Mouse (Mus musculus) lung, adult 18-20 months (tissue): ENCODE measurements around the gene Col24a1.
A peak's percentile ranks its signal among the peaks of the same experiment; 100 is the strongest.

Source experiments
- DNase-seq, 2 experiments: peaks; one replicate each; pipeline ENCODE4 v3.0.0; 2022; ENCODE audit warnings: mixed read lengths in 2 of 2

Gene Col24a1

DNA sequence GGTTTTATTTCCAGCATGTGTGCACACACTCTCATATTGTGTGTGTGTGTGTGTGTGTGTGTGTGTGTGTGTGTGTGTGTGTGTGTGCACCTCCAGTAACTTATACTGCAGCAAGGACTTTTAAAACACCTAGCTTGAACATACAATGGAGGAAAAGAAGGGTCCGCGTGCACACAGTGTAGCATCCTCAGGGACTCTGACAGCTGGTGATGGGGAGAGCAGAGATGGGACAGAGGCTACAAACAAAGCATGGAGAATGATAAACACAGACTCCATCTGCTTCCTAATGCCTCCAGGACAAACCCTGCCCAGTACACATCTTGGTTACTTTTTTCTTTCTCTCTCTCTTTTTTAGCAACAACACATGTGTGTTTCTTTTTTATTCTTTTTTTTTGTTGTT, 171.5 kb downstream of the Col24a1 start:
- no peak for DNase-seq

DNA sequence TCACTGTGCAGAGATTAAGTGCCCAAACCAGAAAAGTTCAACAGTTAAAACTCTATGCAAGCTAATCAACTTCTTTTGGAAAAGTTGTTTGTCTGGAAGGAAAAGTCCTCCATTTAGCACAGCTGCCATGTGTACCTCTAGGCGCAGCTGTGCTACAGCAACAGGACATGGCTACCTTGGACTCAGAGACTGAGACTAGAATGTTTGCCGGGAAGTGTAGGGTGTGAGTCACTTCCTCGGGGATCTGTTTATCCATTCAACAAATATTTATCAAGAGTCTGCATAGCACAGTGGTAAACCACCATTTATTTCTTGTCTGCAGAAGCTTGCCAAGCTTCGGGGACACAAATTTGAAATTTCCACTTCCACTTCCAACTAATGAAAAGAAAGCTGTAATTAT, 178.8 kb downstream of the Col24a1 start:
- DNase-seq = peak in 1 of 2 experiments; percentile 19

- DNase-seq = no peak
Observed at GRCm38 (mm10) chr3:145474163-145474562, 181.9 kb downstream of the Col24a1 start.

DNA sequence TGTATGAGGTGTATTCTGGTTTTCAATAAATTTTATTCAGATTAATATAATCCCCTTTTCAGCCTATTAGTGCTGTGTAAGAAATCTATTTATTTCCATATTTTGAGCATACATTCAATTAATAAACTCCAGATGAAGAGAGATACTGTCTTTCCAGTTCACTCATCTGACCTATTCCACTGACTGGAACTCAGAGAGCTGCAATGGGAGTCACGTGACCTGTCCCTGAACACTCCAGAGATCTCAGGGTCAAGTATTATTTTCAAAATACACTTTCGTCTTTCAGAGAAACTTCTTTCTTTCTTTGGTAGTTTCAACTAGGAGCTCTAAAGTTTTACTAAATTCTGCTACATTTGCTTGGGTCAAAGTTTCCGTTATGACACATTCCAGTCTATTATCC, 184.4 kb downstream of the Col24a1 start:
- no peak for DNase-seq

DNA sequence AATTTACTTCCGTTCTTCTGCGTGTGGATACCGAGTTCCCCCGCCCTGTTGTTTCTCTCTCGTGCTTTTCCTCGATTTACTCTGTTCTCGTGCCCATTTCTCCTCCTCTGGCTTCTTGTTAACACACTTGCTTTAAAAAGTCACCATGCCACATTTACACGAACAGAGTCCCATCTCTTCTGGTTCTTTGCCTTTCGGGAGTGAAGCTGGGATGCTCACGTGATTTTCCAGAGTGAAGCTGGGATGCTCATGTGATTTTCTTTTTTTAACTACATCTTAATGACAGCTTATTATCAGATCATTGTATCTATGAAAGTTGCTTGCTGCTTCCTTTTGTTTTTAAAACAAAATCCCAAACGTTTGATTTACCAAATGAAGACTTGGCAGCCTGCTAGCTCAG, 184.8 kb downstream of the Col24a1 start:
- no peak for DNase-seq

GRCm38 (mm10) chr3:145478446-145478845, 186.2 kb downstream of the Col24a1 start:
- DNase-seq = peak in 1 of 2 experiments; percentile 10

- no peak for DNase-seq
Observed at GRCm38 (mm10) chr3:145490279-145490678, 198.0 kb downstream of the Col24a1 start.

DNA sequence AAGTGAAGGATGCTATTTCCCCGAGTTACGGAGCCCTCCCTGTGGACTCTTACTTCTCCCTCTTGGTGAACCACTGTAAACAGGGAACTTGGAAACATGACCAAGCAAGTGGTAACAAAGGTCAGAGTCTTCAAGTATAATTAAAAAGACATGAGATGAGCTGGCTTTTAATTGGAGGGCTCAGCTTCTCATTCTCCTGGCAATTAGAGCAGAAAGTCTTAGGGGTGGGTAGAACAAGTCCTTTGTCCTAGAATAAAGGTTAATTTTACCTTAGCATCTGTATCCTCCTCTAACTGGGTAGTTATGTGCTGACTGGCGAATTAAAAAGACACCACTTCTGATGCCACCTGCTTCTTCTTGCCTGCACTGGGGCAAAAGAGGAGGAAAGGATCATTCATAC, 199.1 kb downstream of the Col24a1 start:
- DNase-seq = no peak

- DNase-seq = no peak
Observed at GRCm38 (mm10) chr3:145498127-145498526, 205.9 kb downstream of the Col24a1 start.

- no peak for DNase-seq
Observed at GRCm38 (mm10) chr3:145498893-145499292, 206.6 kb downstream of the Col24a1 start.

GRCm38 (mm10) chr3:145504830-145505229, 212.6 kb downstream of the Col24a1 start:
- no peak for DNase-seq

DNA sequence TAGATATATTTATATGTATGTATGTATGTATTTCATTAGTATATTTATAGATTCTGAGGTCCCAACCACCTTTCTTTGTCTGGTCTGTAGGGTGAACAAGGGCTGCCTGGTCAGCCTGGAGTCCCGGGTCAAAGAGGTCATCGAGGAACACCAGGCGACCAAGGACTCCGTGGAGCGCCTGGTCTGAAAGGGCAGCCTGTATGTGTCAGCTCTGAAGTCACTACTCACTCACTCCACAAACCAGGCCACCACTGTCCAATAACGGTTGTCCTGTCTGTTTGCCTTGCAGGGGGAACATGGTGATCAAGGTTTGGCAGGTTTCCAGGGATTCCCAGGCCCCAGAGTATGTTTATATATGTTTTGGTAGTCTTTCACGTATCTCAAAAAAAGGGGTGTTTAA, 216.3 kb downstream of the Col24a1 start:
- DNase-seq = no peak

DNA sequence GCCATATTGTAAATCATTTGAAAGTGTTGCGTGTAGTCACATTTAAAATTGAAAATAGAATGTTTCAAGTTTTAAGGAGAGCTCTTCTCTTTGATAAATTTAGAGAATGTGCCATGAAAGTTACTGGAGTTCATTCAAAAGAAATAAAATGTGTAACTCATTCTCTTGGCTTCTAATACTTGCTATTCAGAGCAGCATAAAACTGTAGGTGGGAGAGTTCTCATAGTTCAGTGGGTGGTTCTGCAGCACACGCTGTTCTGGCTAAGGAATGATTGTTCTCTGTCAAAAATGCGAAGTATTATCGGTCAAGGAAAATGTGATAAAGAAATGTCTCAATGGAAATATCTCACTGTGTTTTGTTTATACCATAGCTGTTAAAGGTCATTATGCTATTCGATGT, 221.9 kb downstream of the Col24a1 start:
- DNase-seq = no peak

DNA sequence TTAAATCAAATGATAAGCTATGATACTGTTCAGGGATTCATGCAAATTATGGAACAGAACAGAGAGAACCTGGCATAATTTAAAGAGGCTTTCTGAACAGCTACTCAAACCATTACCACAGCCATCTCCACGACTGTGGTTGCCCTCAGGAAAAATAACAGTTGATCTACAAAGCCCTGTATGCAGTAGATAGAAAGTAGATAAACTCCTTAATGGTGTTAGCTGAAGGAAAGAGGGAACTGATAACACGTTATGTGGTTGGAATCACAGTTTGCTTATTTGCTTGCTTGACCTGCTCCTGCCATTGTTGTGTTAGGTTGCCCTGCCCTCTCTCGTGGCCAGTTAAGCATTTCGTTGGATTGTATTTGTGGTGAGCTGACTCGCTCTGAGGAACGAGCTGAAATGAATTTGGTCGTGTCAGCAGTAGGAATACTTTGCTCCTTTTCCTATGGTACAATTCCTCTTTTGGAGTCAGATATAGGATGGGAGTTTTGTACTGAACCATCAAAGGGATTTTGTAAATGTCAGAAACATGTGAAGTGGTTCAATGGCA, 229.3 kb downstream of the Col24a1 start:
- no peak for DNase-seq

DNA sequence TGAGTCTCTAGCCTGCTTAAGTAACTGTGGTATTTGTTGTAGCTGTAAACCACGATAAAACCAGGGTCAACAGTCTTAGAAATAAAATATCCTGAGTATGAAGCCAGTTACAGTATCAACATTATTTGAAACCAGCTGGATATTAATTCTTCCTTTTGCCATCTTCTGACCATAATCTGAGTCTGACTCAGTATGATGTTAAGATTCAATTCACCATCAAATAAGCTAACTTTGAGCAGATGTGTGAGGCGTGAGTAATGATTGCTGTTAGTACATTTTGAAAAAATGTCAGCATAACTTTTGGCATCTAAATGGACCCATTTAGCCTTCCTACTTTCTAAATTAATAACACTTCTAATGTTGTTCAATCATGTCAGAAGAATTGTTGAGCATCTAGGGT, 230.0 kb downstream of the Col24a1 start:
- DNase-seq = no peak

- no peak for DNase-seq
Observed at GRCm38 (mm10) chr3:145525266-145525665, 233.0 kb downstream of the Col24a1 start.

DNA sequence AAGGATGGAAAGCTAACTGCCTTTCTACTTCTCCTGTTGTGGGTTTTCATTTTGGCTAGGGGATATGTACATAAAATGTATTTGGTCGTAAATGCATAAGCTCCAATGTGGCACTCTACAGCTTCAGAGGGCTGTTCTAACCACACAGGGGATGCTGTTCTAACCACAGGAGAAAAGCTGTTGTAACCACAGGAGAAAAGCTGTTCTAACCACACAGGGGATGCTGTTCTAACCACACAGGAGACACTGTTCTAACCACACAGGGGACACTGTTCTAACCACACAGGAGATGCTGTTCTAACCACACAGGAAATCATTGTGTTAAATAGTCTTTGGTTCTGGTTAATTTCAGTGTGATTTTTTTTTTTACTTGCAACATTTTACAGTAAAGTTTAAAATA, 245.6 kb downstream of the Col24a1 start:
- DNase-seq = no peak

- DNase-seq = no peak
Observed at GRCm38 (mm10) chr3:145548441-145549415, 256.5 kb downstream of the Col24a1 start.

DNA sequence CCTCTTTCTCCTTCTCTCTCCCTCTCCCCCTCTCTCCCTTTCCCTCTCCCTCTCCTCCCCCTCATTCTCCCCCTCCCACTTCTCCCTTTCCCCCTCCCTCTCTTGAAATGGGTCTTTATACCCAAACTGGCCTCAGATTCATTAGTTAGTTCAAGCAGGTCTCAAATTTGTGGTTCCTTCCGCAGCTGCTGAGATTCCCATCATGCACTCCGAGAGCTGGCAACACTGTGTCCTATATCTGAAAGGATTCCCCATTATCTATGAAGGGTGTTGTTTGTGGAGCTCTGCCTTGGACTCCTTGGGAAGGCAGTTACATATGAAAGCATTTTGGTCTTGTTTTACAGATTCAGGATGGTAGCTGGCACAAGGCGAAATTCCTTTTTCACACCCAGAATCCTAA, 257.9 kb downstream of the Col24a1 start:
- no peak for DNase-seq

DNA sequence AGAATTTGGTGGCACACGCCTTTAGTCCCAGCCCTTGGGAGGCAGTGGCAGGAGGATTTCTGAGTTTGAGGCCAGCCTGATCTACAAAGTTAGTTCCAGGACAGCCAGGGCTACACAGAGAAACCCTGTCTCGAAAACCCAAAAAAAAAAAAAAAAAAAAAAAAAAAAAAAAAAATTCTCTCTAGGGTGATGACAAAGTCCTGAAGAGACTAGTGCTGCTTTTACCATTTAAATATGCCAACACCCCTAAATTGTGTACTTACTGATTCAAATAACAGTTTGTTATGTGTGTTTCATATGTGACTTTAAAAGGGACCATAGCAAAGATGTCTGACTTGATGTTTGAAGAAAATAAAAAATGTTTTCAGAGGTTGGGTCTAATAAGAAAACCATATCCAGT, 262.1 kb downstream of the Col24a1 start:
- no peak for DNase-seq

DNA sequence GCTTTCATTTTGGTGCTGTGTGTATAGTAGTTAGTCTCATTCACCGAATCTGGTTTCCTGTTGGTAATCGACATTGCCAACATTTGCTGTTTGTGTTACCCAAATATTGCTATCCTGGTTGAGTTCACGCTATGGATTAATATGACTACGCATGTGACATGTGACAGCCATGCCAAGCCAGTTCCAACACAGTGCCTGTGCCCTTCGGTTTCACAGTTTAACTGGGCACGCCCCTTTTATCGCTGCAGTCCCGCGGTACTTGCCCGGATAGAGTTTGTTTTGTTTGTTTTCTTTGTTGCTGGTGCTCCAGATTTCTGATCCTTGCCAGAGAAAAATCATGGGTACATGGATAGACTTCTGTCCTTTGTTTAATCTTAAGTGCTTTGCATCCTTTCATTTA, 263.9 kb downstream of the Col24a1 start:
- no peak for DNase-seq

DNA sequence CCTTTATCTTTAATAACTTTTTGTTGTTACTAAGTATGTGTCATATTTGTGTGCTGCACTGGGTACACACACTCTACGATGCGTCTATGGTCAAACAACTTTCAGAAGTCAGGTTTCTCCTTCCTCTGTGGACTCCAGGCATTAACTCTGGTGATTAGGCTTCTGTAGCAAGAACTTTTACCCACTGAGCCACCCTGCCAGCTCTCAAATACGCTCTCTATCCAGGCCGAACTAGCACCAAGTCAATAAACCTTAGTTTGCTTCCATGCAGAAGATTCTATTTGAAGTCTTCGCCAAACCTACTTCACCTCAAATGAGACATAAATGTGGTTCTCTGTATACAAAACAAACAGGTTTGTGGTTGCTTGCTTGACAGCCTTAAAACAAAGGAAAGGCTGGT, 267.4 kb downstream of the Col24a1 start:
- no peak for DNase-seq

- DNase-seq = no peak
Observed at GRCm38 (mm10) chr3:145560117-145560516, 267.8 kb downstream of the Col24a1 start.

GRCm38 (mm10) chr3:145574468-145574867, 282.2 kb downstream of the Col24a1 start:
- DNase-seq = no peak
